Mouse (Mus musculus) MN1 (cell line): ENCODE data around the gene Cxcl10.
A peak's percentile ranks its signal among the peaks of the same experiment; 100 is the strongest.

Source experiments
- DNase-seq: peaks from one replicate; pipeline ENCODE4 v3.0.0-alpha.2; 2016; ENCODE audit warnings: low spot score

Cxcl10 gene

GRCm38 (mm10) chr5:92348794-92349413 lies at the start of gene Cxcl10:
Cxcl10 (minus strand) TSS chr5:92348889.
- DNase-seq, result peak; percentile 76

- peak; percentile 90 for DNase-seq
Measured at GRCm38 (mm10) chr5:92398153-92398552, 49.5 kb upstream of the Cxcl10 start.

- DNase-seq, result no peak
Measured at GRCm38 (mm10) chr5:92396476-92396875, 47.8 kb upstream of the Cxcl10 start.

- DNase-seq, result no peak
Measured at GRCm38 (mm10) chr5:92395764-92396163, 47.1 kb upstream of the Cxcl10 start.

- DNase-seq, result no peak
Measured at GRCm38 (mm10) chr5:92393863-92394262, 45.2 kb upstream of the Cxcl10 start.

- DNase-seq, result no peak
Measured at GRCm38 (mm10) chr5:92392542-92392941, 43.9 kb upstream of the Cxcl10 start.

- no peak for DNase-seq
Measured at GRCm38 (mm10) chr5:92390615-92391014, 41.9 kb upstream of the Cxcl10 start.

- no peak for DNase-seq
Measured at GRCm38 (mm10) chr5:92389977-92390376, 41.3 kb upstream of the Cxcl10 start.

- peak; percentile 31 for DNase-seq
Measured at GRCm38 (mm10) chr5:92387433-92387832, 38.7 kb upstream of the Cxcl10 start.

GRCm38 (mm10) chr5:92386643-92387042 lies 38.0 kb upstream of the Cxcl10 start:
- DNase-seq, result no peak

- no peak for DNase-seq
Measured at GRCm38 (mm10) chr5:92386102-92386501, 37.4 kb upstream of the Cxcl10 start.

GRCm38 (mm10) chr5:92384855-92385254 lies 36.2 kb upstream of the Cxcl10 start:
- no peak for DNase-seq

GRCm38 (mm10) chr5:92383747-92384146 lies 35.1 kb upstream of the Cxcl10 start:
- peak; percentile 71 for DNase-seq

GRCm38 (mm10) chr5:92382349-92382679 lies 33.6 kb upstream of the Cxcl10 start:
- no peak for DNase-seq

- DNase-seq, result peak; percentile 82
Measured at GRCm38 (mm10) chr5:92381550-92382348, 33.1 kb upstream of the Cxcl10 start.

- no peak for DNase-seq
Measured at GRCm38 (mm10) chr5:92376795-92377405, 28.2 kb upstream of the Cxcl10 start.

GRCm38 (mm10) chr5:92375368-92375767 lies 26.7 kb upstream of the Cxcl10 start:
- DNase-seq, result no peak

- DNase-seq, result peak; percentile 30
Measured at GRCm38 (mm10) chr5:92374721-92375142, 26.0 kb upstream of the Cxcl10 start.

GRCm38 (mm10) chr5:92372605-92373004 lies 23.9 kb upstream of the Cxcl10 start:
- no peak for DNase-seq

- no peak for DNase-seq
Measured at GRCm38 (mm10) chr5:92371361-92371976, 22.8 kb upstream of the Cxcl10 start.

- no peak for DNase-seq
Measured at GRCm38 (mm10) chr5:92370891-92371290, 22.2 kb upstream of the Cxcl10 start.

GRCm38 (mm10) chr5:92370392-92370791 lies 21.7 kb upstream of the Cxcl10 start:
- DNase-seq, result no peak
